Mouse (Mus musculus): ENCODE data around the gene Uqcc2. TPM values are rescaled to one million over a fixed set of nuclear protein-coding genes. Genes with fewer than 3 reads are reported as not detected.

The Uqcc2 gene
- total and polyA plus RNA-seq, 3 experiments, result 176 to 329 TPM; not detected in 1

DNA sequence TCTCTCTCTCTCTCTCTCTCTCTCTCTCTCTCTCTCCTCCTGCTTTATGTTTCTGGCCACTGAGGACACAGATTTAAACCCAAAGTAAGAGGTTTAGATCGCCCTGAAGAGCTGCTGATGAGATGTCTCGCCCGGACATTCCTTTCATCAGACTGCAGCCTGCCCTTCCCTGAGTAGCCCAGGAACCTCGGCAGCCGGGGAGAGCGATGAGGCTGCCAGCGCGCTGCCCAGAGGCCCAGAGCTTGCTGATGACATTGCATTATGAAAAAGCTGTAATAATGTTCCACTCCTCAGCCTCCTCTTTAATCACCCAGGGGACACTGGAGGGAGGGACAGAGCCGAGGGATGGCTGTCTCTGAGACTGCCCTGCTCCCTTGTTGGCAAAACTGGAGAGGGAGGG is 6.5 kb upstream of the Uqcc2 start:
- Histone ChIP-seq H3K4me3 (ENCODE audit: control insufficient read depth in 1 of 2, insufficient read depth in 1 of 2, low read depth in 2 of 2, low read length in 2 of 2) (no peak overlapping the region), H3K9me3 (replicated peaks; ENCODE audit: insufficient read depth, low read length) (no peaks in the 10 kb centered on the region), H3K79me2 (ENCODE audit: control insufficient read depth, insufficient read depth, low read length, poor library complexity) (no peaks in the 10 kb centered on the region), H3K9ac (ENCODE audit: control insufficient read depth, low read depth, low read length, poor library complexity, severe bottlenecking) (no peak overlapping the region), H3K36me3 (ENCODE audit: control insufficient read depth in 1 of 2, insufficient read depth in 2 of 2, low read length in 2 of 2) (no peaks in the 10 kb centered on the region), H3K27ac (ENCODE audit: control insufficient read depth, low read depth, low read length) (no peak overlapping the region), H3K4me1 (ENCODE audit: control insufficient read depth in 1 of 2, insufficient read depth in 2 of 2, low read length in 2 of 2) (no peaks in the 10 kb centered on the region), H3K27me3 (ENCODE audit: control insufficient read depth in 1 of 2, insufficient read depth in 2 of 2, low read length in 2 of 2) (peaks cover 0 to 2% of the 10 kb centered on the region in 2 experiments; a peak in 2 of 4 replicates)
- TF ChIP-seq NELFE (IDR thresholded peaks at IDR 0.05; ENCODE audit: low read depth, low read length), result no peak
- no peak for TF ChIP-seq CHD1 (IDR thresholded peaks at IDR 0.05; ENCODE audit: low read depth, low read length)
- no peak for TF ChIP-seq EP300 (IDR thresholded peaks at IDR 0.05; ENCODE audit: low read depth in 1 of 2, low read length in 2 of 2)
- no peak for TF ChIP-seq ZNF384 (IDR thresholded peaks at IDR 0.05; ENCODE audit: low read depth, low read length)
- TF ChIP-seq SIN3A (IDR thresholded peaks at IDR 0.05; ENCODE audit: low read length), result no peak
- TF ChIP-seq MAFK (IDR thresholded peaks at IDR 0.05; ENCODE audit: borderline replicate concordance, low read depth, low read length), result no peak
- no peak for TF ChIP-seq MAX (IDR thresholded peaks at IDR 0.05; ENCODE audit: low read length)
- no peak for TF ChIP-seq MAZ (IDR thresholded peaks at IDR 0.05; ENCODE audit: low read depth, low read length)
- no peak for TF ChIP-seq E2F4 (IDR thresholded peaks at IDR 0.05; ENCODE audit: borderline replicate concordance, low read depth, low read length)
- TF ChIP-seq RAD21 (IDR thresholded peaks at IDR 0.05; ENCODE audit: low read depth, low read length), result no peak
- TF ChIP-seq POLR2A (IDR thresholded peaks at IDR 0.05; ENCODE audit: control insufficient read depth in 1 of 2, insufficient read depth in 1 of 2, low read depth in 1 of 2, low read length in 2 of 2, poor library complexity in 1 of 2), result no peak
- no peak for TF ChIP-seq BHLHE40 (IDR thresholded peaks at IDR 0.05; ENCODE audit: borderline replicate concordance, low read depth, low read length)
- no peak for TF ChIP-seq MXI1 (IDR thresholded peaks at IDR 0.05; ENCODE audit: low read depth, low read length)
- no peak for TF ChIP-seq ZKSCAN1 (IDR thresholded peaks at IDR 0.05; ENCODE audit: low read depth, low read length)
- DNase-seq (ENCODE audit: low read depth, low spot score), result no peak

DNA sequence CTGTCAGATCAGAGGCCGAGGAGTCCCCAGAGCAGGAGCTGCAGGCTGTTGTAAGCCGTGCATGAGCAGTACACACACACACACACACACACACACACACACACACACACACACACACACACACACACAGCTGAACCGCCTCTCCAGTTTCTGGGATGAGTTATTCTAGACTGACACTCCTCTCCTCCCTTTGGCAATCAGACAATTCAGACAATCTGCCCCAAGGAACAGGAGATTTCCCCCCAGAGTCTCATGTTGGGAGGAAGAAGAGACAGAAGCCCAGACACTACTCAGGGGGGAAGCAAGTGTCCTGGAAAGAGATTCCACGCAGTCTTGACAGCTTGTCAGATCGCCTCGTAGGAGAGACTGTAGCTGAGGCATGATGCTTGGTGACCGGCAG is 5.6 kb upstream of the Uqcc2 start:
- no peak for DNase-seq (ENCODE audit: low read depth, low spot score)
- Histone ChIP-seq H3K4me1 (ENCODE audit: control insufficient read depth in 1 of 2, insufficient read depth in 2 of 2, low read length in 2 of 2) (0 out of 4 replicates have a peak, but pooled peaks cover 0 to 6% of the 10 kb centered on the region in 2 experiments), H3K27ac (ENCODE audit: control insufficient read depth, low read depth, low read length) (no peak overlapping the region), H3K36me3 (ENCODE audit: control insufficient read depth in 1 of 2, insufficient read depth in 2 of 2, low read length in 2 of 2) (no peaks in the 10 kb centered on the region), H3K9me3 (replicated peaks; ENCODE audit: insufficient read depth, low read length) (no peaks in the 10 kb centered on the region), H3K4me3 (ENCODE audit: control insufficient read depth in 1 of 2, insufficient read depth in 1 of 2, low read depth in 2 of 2, low read length in 2 of 2) (no peak overlapping the region), H3K27me3 (ENCODE audit: control insufficient read depth in 1 of 2, insufficient read depth in 2 of 2, low read length in 2 of 2) (no peaks in the 10 kb centered on the region; a peak in 1 of 4 replicates), H3K79me2 (ENCODE audit: control insufficient read depth, insufficient read depth, low read length, poor library complexity) (no peaks in the 10 kb centered on the region), H3K9ac (ENCODE audit: control insufficient read depth, low read depth, low read length, poor library complexity, severe bottlenecking) (no peak overlapping the region)
- TF ChIP-seq MXI1 (IDR thresholded peaks at IDR 0.05; ENCODE audit: low read depth, low read length) (no peak), KAT2A (conservative IDR thresholded peaks at IDR 0.05; ENCODE audit: low read depth, low read length) (no peak), HCFC1 (IDR thresholded peaks at IDR 0.05; ENCODE audit: low read depth, low read length) (no peak), CHD2 (IDR thresholded peaks at IDR 0.05; ENCODE audit: low read length) (no peak), MYB (IDR thresholded peaks at IDR 0.05; ENCODE audit: low read depth, low read length) (no peak), TCF12 (IDR thresholded peaks at IDR 0.05; ENCODE audit: low read depth, low read length) (no peak), USF2 (IDR thresholded peaks at IDR 0.05; ENCODE audit: borderline replicate concordance in 1 of 2, insufficient read depth in 1 of 2, low read depth in 1 of 2, low read length in 2 of 2) (no peak), MEF2A (IDR thresholded peaks at IDR 0.05; ENCODE audit: extremely low read depth, insufficient replicate concordance, low read depth, low read length, poor library complexity, severe bottlenecking) (no peak), MAFK (IDR thresholded peaks at IDR 0.05; ENCODE audit: borderline replicate concordance, low read depth, low read length) (no peak), SMC3 (IDR thresholded peaks at IDR 0.05; ENCODE audit: low read depth, low read length) (no peak), GABPA (IDR thresholded peaks at IDR 0.05; ENCODE audit: low read depth, low read length) (no peak), MYC (IDR thresholded peaks at IDR 0.05; ENCODE audit: low read depth, low read length) (no peak)

Data from MEL (cell line).